Mouse (Mus musculus): Measurements from ENCODE around the gene Cmip.

Cmip gene

GRCm38 (mm10) chr8:117257029-117257820, at the start of gene Cmip:
Gene Cmip, plus strand, starts transcription at chr8:117257064.
- peak; percentile 54 for DNase-seq

GRCm38 (mm10) chr8:117209150-117209549, 47.7 kb upstream of the Cmip start:
- DNase-seq: no peak

GRCm38 (mm10) chr8:117212100-117212499, 44.8 kb upstream of the Cmip start:
- no peak for DNase-seq

DNA sequence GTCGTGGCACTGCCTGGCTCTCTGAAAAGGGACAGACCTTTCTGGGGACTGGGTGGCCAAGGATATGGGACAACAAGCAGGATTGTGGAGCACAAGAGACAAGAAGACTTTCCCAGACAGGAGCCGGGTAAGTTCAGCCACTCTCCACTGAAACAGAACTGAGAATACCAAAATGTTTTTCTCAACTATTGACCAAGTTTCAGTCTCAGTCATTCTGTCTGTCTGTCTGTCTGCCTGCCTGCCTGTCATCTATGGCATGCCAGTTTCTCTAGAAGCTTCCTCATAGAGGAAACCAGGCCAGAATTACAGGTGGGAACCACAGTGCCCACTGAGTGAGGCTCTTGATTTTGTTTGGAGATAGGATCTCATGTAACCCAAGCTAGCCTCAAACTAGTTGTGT, 39.1 kb upstream of the Cmip start:
- DNase-seq: no peak

DNA sequence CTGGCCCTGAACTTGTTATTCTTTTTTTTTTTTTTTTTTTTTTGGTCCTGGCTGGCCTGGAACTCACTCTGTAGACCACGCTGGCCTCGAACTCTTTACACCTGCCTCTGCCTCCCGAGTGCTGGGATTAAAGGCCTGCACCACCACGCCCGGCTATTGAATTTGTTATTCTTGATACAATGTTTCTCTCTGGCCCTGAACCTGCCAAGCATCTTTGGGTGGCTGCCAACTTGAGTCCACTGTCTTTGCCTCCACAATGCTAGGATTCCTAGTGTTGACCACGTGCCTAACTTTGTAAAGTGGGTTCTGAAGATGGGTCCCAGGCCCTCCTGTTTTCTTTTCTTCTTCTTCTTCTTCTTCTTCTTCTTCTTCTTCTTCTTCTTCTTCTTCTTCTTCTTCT, 34.5 kb upstream of the Cmip start:
- no peak for DNase-seq

- peak; percentile 92 for DNase-seq
Measured at GRCm38 (mm10) chr8:117224630-117225029, 32.2 kb upstream of the Cmip start.

DNA sequence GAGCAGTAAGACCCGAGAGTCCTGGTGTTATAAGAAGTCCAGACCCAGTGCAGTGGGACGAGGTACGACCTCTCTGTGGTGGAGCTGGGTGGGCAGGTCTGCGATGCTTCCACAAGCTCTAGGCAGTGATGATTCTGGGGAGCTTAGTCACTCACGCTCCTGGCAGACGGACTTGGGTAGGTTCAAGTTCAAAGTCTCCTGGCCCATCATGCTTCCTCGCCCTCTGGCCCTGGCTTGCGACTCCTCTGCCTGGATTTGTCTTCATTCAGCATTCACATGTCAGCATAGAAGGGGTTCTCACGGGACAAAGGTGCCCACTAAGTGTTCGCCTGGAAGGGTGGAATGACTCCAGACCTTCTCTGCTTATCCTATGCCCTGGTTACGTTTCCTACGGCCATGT, 30.6 kb upstream of the Cmip start:
- DNase-seq: peak; percentile 66

DNA sequence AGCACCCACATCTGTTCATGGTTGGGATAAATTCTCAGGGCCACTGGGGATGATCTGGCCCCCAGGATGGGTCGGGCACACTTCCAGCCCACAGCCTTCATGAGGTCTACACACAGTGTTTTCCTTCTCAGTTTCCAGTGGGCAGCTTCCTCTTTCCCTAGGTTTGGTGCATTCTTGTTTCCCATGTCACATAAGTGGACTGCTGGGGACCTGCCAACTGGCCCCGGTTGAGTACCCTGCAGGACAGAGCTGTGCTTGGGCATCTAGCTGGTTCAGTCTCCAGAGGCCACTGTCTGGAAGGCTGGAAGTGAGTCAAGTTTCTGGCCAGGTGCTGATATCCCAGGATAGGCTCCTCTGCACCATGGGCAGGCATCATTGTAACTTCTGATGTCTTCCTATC, 29.5 kb upstream of the Cmip start:
- DNase-seq: peak; percentile 17

DNA sequence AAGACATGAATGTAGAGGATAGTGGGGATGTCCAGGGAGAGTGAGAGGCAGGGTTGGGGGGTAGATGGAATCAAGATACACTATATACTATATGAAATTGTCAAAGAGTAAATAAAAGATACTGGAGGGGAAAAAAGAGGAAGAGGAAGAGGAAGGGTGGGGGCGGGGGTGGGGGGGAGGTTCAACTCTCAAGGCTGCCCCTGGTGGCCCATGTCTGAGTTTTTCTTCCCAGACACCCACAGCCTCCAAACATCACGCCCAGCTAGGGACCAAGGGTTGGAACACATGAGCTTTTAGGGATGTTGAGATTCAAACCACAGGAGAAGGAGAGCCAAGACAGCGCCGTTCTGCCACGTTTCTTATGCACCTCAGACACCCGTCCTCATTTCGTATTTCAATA, 23.7 kb upstream of the Cmip start:
- no peak for DNase-seq

DNA sequence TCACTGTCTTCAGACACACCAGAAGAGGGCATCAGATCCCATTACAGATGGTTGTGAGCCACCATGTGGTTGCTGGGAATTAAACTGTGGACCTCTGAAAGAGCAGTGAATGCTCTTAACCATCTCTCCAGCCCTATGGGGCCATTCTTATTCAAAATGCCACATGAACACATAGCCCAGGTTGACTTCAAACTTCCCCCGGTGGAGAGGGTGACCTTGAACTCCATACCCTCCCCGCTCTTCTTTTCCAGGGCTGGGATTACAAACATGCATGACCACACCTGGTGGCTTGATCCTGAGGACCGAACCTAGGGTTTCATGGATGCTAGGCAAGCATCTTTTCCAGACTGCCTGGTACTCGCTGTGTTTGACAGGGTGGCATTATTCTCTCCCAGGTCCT, 20.3 kb upstream of the Cmip start:
- no peak for DNase-seq

- no peak for DNase-seq
Measured at GRCm38 (mm10) chr8:117240326-117240725, 16.5 kb upstream of the Cmip start.

GRCm38 (mm10) chr8:117240841-117241494, 15.9 kb upstream of the Cmip start:
- DNase-seq: no peak

GRCm38 (mm10) chr8:117241848-117242247, 15.0 kb upstream of the Cmip start:
- DNase-seq: no peak

DNA sequence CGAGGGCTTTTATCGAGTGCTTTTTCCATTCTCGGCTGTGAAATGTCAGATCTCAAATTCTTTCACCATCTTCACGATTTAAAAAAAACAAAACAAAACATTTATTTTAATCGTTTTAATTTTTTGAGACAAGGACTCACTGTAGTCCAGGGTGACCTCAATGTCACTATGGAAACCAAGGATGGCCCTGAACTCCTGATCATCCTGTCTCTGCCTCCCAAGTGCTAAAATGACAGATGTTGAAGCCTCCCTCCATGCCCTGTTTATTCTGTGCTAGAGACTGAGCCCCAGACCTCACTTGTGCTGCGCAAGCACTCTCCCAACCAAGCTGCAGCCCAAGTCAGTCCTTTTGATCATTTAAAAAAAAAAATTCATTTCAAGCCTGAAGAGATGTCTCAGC, 14.6 kb upstream of the Cmip start:
- DNase-seq: no peak

GRCm38 (mm10) chr8:117244601-117245000, 12.3 kb upstream of the Cmip start:
- DNase-seq: no peak

GRCm38 (mm10) chr8:117248341-117248740, 8.5 kb upstream of the Cmip start:
- no peak for DNase-seq

GRCm38 (mm10) chr8:117251086-117251681, 5.7 kb upstream of the Cmip start:
- DNase-seq: no peak

- DNase-seq: no peak
Measured at GRCm38 (mm10) chr8:117252650-117253049, 4.2 kb upstream of the Cmip start.

- no peak for DNase-seq
Measured at GRCm38 (mm10) chr8:117253390-117254269, 3.2 kb upstream of the Cmip start.

GRCm38 (mm10) chr8:117254496-117254895, 2.4 kb upstream of the Cmip start:
- DNase-seq: no peak

GRCm38 (mm10) chr8:117256292-117256938, 449 bp upstream of the Cmip start:
- peak; percentile 95 for DNase-seq

DNA sequence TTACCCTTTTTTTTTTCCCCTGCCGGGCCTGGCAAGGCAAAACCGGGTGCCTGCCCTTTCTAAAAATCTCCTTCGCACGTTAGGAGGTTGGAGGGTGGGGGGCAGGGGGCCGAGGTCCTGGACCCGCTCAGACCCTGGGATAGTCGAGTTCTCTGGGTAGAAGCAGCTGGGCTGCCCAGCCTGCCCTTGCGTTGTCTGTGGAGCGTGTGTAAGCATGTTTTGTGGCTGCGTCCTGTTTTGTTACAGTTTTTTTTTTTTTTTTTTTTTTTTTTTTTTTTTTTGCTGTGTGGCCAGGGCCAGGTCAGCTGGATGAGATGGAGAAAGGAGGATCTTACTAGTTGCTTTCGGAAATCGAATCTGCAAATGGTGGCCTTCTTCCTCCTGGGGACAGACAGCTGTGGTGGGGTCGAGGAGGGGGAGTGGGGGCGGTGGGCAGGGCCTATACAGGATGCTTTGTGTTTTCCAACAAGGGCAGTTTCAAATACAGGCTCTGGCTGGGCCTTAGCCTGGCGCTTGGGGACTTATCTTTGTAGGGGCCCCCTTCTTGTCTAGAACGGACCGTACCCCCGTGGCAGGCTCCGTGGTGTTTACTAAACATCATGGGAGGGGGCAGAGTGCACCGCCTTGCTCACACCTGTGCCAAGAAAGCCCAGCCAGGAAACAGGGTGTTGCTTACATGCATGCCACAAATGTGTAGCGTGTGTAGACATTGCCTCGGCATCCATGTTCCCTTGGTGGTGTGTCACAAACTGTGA, 1.1 kb downstream of the Cmip start:
- peak; percentile 60 for DNase-seq
